Mouse (Mus musculus) CH12.LX (cell line): Measurements from ENCODE around the gene 4930556J24Rik.

Experiments used
- POLR2A ChIP-seq: IDR thresholded peaks from 2 replicates; pipeline ENCODE4 v1.6.1; 2011; ENCODE audit warnings: low read depth, mild to moderate bottlenecking, improper control_type of control experiment, low read length
- RCOR1 ChIP-seq: conservative IDR thresholded peaks from 2 replicates; pipeline ENCODE4 v1.6.1; 2012; ENCODE audit warnings: low read depth, mild to moderate bottlenecking, inconsistent platforms, low read length, improper control_type of control experiment
- ZMIZ1 ChIP-seq: IDR thresholded peaks from 2 replicates; pipeline ENCODE4 v1.6.1; 2012; ENCODE audit warnings: low read depth, mild to moderate bottlenecking, inconsistent platforms, low read length, improper control_type of control experiment
- ZNF384 ChIP-seq: IDR thresholded peaks from 2 replicates; pipeline ENCODE4 v1.6.1; 2012; ENCODE audit warnings: low read depth, low read length, improper control_type of control experiment, inconsistent platforms

DNA sequence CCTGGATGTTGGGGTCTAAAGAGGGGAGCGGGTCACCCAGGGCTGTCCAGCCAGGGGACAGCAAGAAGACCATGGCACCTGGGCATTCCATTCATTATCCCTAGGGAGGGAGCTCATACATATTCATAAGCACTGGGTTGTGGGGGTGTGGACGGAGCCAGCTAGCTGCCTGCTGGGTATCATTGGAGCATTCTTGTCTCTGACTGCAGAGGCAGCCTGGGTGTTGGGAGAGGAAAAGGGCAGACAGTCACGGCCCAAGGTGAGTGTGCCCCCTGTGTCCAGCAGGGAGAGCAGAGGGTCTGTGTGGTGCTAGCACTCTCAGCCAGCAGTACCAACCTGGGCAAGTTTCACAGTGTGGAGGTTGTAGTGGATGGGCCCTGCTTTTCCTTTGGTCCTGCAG is 13.2 kb upstream of the 4930556J24Rik start:
- no peak for TF ChIP-seq ZMIZ1
- TF ChIP-seq ZNF384: no peak
- no peak for TF ChIP-seq RCOR1
- no peak for TF ChIP-seq POLR2A
